Mouse (Mus musculus): ENCODE data around the gene Kif3a. TPM values are rescaled to one million over a fixed set of nuclear protein-coding genes. Genes with fewer than 3 reads are reported as not detected.

The Kif3a gene
- total RNA-seq (2014; fragmentation: Nextera tagmentation) (20.2 and 22.3 TPM in 2 replicates), total RNA-seq (2017) (25.7 and 27.5 TPM in 2 replicates), polyA plus RNA-seq (2012) (11.2 and 12.0 TPM in 2 replicates)

DNA sequence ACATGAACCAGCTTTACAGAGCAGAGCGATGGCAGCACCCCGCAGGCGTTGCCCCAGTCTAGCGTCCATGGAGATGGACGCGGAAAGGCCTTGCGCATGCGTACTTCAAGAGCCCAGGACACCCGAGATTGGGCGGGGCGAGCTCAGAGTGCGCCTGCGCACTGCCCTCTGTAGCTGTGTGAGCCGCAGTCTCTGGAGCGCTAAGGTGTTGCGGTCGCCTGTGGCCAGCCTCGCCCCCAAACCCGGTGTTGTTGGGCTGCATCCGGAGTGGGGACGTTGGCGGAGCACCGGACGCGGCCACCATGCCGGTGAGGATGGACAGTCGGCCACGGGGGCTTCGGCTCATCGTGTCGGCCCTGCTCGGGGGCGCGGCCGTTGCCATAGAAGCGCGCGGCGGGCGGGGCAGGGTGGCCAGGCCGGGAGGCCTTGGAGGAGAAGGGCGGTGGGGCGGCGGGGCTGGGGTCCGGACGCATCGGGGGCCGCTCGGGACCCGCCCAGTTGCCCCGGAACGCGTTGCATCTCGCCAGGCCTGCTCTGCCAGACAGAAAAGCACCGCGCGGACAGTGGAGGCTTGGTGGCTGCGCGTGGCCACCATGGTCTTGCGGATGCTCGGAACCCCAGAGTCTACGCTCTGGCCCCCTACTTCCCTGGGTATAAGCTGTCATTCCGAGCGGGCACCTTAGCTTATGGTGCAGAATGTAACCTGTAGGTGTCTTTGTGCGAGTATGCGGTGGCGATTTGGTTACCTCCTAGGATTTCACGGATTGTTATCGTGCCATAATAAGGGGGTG, at the start of gene Kif3a:
Gene Kif3a (plus strand): TSS at position 156 of the 791 bp plus-strand sequence.
- TF ChIP-seq POLR2AphosphoS5 (IDR thresholded peaks at IDR 0.05; ENCODE audit: insufficient replicate concordance, low read depth, low read length) (no peak), CTCF (IDR thresholded peaks at IDR 0.05; ENCODE audit: low read depth, low read length) (no peak), GATA1 (IDR thresholded peaks at IDR 0.05; ENCODE audit: borderline replicate concordance, low read length) (no peak), TAL1 (conservative IDR thresholded peaks at IDR 0.05; ENCODE audit: low read depth, low read length) (no peak), GATA2 (IDR thresholded peaks at IDR 0.05; ENCODE audit: borderline replicate concordance, low read depth, low read length) (no peak)
- no peaks in the 10 kb centered on the region for H3K27me3 ChIP-seq (ENCODE audit: insufficient read depth, low read length)

DNA sequence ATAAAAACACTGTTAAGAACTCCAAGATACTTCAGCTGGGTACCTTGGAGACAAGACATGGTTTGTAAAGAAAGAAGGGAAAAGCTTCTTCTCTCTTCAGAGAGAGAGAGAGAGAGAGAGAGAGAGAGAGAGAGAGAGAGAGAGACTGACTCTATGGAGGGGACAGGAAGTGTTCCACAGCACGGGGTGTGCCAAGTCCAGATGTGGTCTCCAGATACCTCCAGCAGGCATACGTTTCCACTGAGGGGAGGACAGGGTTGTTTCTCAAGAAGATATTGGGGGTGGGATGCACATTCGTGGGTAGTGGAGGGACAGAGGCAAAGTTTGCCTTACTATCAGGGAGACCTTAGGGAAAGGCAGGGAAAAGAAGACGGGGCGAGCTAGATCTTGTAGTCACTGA, 48.4 kb upstream of the Kif3a start:
- Histone ChIP-seq H3K9me3 (replicated peaks) (no peaks in the 10 kb centered on the region), H3K4me3 (ENCODE audit: low read depth, low read length) (peak overlapping the region; percentile 80; the same call in 1 of the 2 replicates), H3K4me1 (ENCODE audit: insufficient read depth, low read depth, low read length) (peaks cover 78% of the 10 kb centered on the region), H3K27me3 (ENCODE audit: insufficient read depth, low read length) (no peaks in the 10 kb centered on the region), H3K36me3 (replicated peaks) (peaks cover 19% of the 10 kb centered on the region)
- DNase-seq (ENCODE audit: low spot score): peak; percentile 56
- ATAC-seq (ENCODE audit: extremely low read depth, insufficient number of reproducible peaks, low FRiP score, poor library complexity, severe bottlenecking): no peak
- TF ChIP-seq CTCF (IDR thresholded peaks at IDR 0.05; ENCODE audit: low read depth, low read length) (no peak), TAL1 (conservative IDR thresholded peaks at IDR 0.05; ENCODE audit: low read depth, low read length) (peak; percentile 32; the same call in 1 of the 2 replicates)

More for the DNA sequence above, at the start of gene Kif3a:
- Histone ChIP-seq H3K4me1 (ENCODE audit: insufficient read depth, low read depth, low read length) (peaks cover 26% of the 10 kb centered on the region), H3K36me3 (replicated peaks) (peaks cover 10% of the 10 kb centered on the region), H3K9me3 (replicated peaks) (peaks cover 12% of the 10 kb centered on the region), H3K4me3 (ENCODE audit: low read depth, low read length) (peak within 1 kb of the TSS; percentile 95)
- peak; percentile 83 for ATAC-seq (ENCODE audit: extremely low read depth, insufficient number of reproducible peaks, low FRiP score, poor library complexity, severe bottlenecking)
- DNase-seq (ENCODE audit: low spot score): peak; percentile 87

DNA sequence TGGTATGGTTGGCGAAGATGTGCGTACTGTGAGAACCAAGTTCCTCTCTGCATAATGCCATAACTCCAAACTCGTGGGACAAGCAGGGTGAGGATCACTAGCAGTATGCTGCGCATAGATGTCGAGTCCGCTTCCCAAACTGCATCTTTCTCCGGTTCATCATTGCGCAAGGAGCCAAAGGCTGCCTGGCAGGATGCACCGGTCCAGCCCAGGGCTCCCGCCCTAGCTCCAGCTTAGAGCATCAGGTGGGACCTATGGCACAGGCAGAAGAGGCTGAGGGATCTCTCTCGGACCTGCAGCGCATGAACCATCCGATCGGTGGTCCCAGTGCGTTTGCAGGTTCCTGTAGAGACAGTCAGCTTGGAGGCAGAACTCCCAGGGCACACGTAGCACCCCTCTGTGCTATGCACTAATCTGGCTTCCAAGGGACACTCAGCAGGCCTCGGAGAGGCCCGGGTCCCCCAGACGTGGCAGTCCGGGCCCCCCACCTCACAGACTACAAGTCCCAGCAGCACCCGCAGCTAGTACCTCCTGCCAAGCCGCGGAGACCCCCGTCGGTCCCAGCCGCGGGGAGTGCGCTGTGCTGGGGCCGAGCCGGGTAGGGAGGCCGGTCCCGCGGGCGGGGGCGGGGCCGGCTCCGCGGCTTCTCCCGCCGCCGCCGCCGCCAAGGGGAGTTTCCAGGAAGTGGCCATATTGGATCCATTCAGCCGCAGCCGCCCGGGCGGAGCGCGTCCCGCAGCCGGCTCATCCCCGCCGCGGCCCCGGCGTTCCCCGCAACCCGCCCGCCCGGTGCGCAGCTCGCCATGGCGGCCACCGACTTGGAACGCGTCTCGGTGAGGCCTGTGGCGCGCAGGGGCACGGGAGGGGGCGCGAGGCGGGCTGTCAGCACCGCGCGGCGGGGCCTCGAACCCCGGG, 47.7 kb upstream of the Kif3a start, which contains the start of gene Sept8:
Gene Sept8 (plus strand): TSS at position 51 of the 915 bp plus-strand sequence.
- Histone ChIP-seq H3K4me3 (ENCODE audit: low read depth, low read length) (peak within 1 kb of the TSS; percentile 80), H3K36me3 (replicated peaks) (peaks cover 26% of the 10 kb centered on the region), H3K27me3 (ENCODE audit: insufficient read depth, low read length) (no peaks in the 10 kb centered on the region), H3K9me3 (replicated peaks) (no peaks in the 10 kb centered on the region), H3K4me1 (ENCODE audit: insufficient read depth, low read depth, low read length) (peaks cover 80% of the 10 kb centered on the region)
- peak; percentile 70 for DNase-seq (ENCODE audit: low spot score)
- no peak for TF ChIP-seq GATA2 (IDR thresholded peaks at IDR 0.05; ENCODE audit: borderline replicate concordance, low read depth, low read length)
- TF ChIP-seq TAL1 (conservative IDR thresholded peaks at IDR 0.05; ENCODE audit: low read depth, low read length): no peak
- TF ChIP-seq GATA1 (IDR thresholded peaks at IDR 0.05; ENCODE audit: borderline replicate concordance, low read length): no peak
- no peak for TF ChIP-seq CTCF (IDR thresholded peaks at IDR 0.05; ENCODE audit: low read depth, low read length)
- TF ChIP-seq POLR2AphosphoS5 (IDR thresholded peaks at IDR 0.05; ENCODE audit: insufficient replicate concordance, low read depth, low read length): no peak
- no peak for ATAC-seq (ENCODE audit: extremely low read depth, insufficient number of reproducible peaks, low FRiP score, poor library complexity, severe bottlenecking)

DNA sequence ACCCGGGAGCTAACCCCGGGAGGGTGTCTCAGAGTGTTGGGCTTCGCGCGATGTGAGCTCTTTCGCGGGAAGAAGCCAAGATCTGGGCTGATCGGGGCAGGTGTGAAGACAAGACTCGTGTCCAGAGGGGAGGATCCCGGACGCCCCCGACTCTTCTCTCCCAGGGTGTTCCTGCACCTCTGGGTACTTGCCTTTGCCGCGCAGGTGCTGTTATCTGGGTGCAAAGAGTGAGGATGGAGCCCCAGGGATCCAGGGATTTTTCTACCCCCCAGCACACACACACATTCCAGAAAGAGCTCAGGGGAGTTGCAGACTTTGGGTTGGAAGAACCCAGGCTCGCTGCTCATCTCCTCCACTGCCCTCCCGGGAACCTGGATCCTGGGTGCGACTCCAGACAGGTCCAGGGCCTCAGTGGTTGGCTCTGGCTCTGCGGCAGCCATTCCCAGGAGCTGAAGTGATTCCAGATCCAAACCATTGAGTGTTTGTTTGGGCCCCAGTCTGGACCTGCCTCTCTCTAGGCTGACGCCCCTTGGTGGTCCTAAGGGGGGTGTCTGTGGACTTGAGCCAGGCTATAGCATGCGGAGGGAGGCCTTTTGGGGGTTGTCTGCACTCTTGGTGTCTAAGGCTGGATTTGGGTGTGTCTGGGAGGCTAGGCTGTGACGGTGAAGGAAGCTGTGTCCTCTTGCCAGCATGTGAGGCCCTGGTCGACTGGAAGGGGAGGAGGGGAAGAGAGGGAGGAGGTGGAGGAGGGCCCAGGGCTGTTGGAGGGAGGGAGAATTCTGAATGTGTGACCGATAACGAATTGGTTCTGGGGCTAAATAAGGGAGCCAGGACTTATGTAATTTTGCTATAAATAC, 46.8 kb upstream of the Kif3a start:
- H3K4me1 ChIP-seq (ENCODE audit: insufficient read depth, low read depth, low read length): peaks cover 89% of the 10 kb centered on the region
- ATAC-seq (ENCODE audit: extremely low read depth, insufficient number of reproducible peaks, low FRiP score, poor library complexity, severe bottlenecking): peak; percentile 73

DNA sequence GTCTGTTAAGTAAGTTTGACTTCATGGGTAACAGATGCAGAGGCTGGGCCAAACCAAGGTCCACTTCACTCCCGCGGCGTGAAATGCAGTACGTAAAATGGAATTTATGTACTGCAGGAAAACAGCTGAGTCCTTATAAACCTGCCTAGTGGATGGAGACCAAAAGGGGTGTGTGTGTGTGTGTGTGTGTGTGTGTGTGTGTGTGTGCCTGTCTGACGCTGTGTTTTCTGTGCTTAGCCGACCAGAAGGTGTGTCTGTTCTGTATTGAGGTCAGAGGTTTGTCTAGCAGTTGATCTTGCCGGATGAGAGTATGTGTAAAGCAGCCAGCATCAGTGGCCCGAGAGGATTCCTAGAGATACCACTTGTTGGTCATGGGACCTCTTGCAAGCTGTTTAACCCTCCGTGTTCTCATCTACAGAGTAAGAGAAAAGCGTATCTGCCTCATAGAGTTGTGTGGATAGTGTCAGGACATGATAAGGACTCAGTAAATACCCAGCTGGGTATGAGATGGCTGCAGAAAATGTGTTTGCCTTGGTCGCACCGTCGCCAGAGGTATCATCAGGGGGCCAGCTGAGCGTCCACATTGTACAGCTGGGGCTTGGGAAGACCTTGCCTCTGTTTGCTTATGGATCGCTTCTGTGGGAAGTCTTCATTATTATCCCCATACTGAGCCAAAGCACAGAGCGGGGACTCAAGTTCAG, 45.9 kb upstream of the Kif3a start:
- TF ChIP-seq GATA2 (IDR thresholded peaks at IDR 0.05; ENCODE audit: borderline replicate concordance, low read depth, low read length): no peak
- TF ChIP-seq CTCF (IDR thresholded peaks at IDR 0.05; ENCODE audit: low read depth, low read length): no peak
- TF ChIP-seq GATA1 (IDR thresholded peaks at IDR 0.05; ENCODE audit: borderline replicate concordance, low read length): no peak
- 0 out of 2 replicates have a peak, but pooled peaks have one; percentile 15 for TF ChIP-seq TAL1 (conservative IDR thresholded peaks at IDR 0.05; ENCODE audit: low read depth, low read length)
- no peak for TF ChIP-seq POLR2AphosphoS5 (IDR thresholded peaks at IDR 0.05; ENCODE audit: insufficient replicate concordance, low read depth, low read length)
- peak; percentile 40 for DNase-seq (ENCODE audit: low spot score)
- 0 out of 2 replicates have a peak, but pooled peaks have one; percentile 16 for ATAC-seq (ENCODE audit: extremely low read depth, insufficient number of reproducible peaks, low FRiP score, poor library complexity, severe bottlenecking)

More for the DNA sequence above, 46.8 kb upstream of the Kif3a start:
- H3K27me3 ChIP-seq (ENCODE audit: insufficient read depth, low read length): no peaks in the 10 kb centered on the region
- DNase-seq (ENCODE audit: low spot score): peak; percentile 81
- peaks cover 34% of the 10 kb centered on the region for H3K36me3 ChIP-seq (replicated peaks)
- TF ChIP-seq GATA2 (IDR thresholded peaks at IDR 0.05; ENCODE audit: borderline replicate concordance, low read depth, low read length): no peak
- H3K9me3 ChIP-seq (replicated peaks): no peaks in the 10 kb centered on the region
- H3K4me3 ChIP-seq (ENCODE audit: low read depth, low read length): peak overlapping the region; percentile 80

More for the DNA sequence above, 45.9 kb upstream of the Kif3a start:
- Histone ChIP-seq H3K27me3 (ENCODE audit: insufficient read depth, low read length) (no peaks in the 10 kb centered on the region), H3K4me3 (ENCODE audit: low read depth, low read length) (peak overlapping the region; percentile 80), H3K36me3 (replicated peaks) (peaks cover 44% of the 10 kb centered on the region), H3K9me3 (replicated peaks) (no peaks in the 10 kb centered on the region), H3K4me1 (ENCODE audit: insufficient read depth, low read depth, low read length) (peaks cover 91% of the 10 kb centered on the region)
